Mouse (Mus musculus) intestine, embryonic 16.5 days (tissue): ENCODE measurements around the gene Nod2. TPM values are rescaled to one million over a fixed set of nuclear protein-coding genes. Genes with fewer than 3 reads are reported as not detected.
A peak's percentile ranks its signal among the peaks of the same experiment; 100 is the strongest.
"Not testable (repeated sequence)": the region's sequence is repeated elsewhere in the genome, so short reads cannot be mapped to it uniquely, and the experiment has no call there.

ENCODE experiments used
- ATAC-seq: fragments of 200-750 bp; cut with Nextera tagmentation; 2 replicates; pipeline ENCODE4 v1.8.0; 2017; ENCODE audit warnings: moderate TSS enrichment, moderate library complexity
- H3K27ac ChIP-seq: fragments of 300-500 bp; sonication (generic); 2 replicates; pipeline ENCODE4 v1.5.1; 2014; ENCODE audit warnings: mild to moderate bottlenecking, low read length
- H3K27me3 ChIP-seq: fragments of 300-500 bp; sonication (generic); replicated peaks from 2 replicates; pipeline ENCODE4 v1.6.1; 2014; ENCODE audit warnings: low read length, control low read depth, mixed read lengths; ENCODE audit not compliant: control insufficient read depth, insufficient read depth
- H3K36me3 ChIP-seq: fragments of 300-500 bp; sonication (generic); 2 replicates; pipeline ENCODE4 v1.6.1; 2014; ENCODE audit warnings: low read length, control low read depth; ENCODE audit not compliant: control insufficient read depth, insufficient read depth
- H3K4me1 ChIP-seq: fragments of 300-500 bp; sonication (generic); 2 replicates; pipeline ENCODE4 v1.6.1; 2014; ENCODE audit warnings: low read length, control low read depth, mixed read lengths; ENCODE audit not compliant: control insufficient read depth, insufficient read depth
- H3K4me2 ChIP-seq: fragments of 300-500 bp; sonication (generic); 2 replicates; pipeline ENCODE4 v1.6.1; 2014; ENCODE audit warnings: low read depth, low read length, control low read depth
- H3K4me3 ChIP-seq: fragments of 300-500 bp; sonication (generic); 2 replicates; pipeline ENCODE4 v1.5.1; 2014; ENCODE audit warnings: mild to moderate bottlenecking, low read length
- H3K9ac ChIP-seq: fragments of 300-500 bp; sonication (generic); 2 replicates; pipeline ENCODE4 v1.6.1; 2014; ENCODE audit warnings: low read depth, low read length
- H3K9me3 ChIP-seq: fragments of 300-500 bp; sonication (generic); 2 replicates; pipeline ENCODE4 v1.6.1; 2016; ENCODE audit warnings: low read length, control low read depth; ENCODE audit not compliant: control insufficient read depth
- WGBS: fragments of 180-500 bp; shearing (Covaris S2); extraction: QIAGEN DNeasy Blood & Tissue Kit; methylation state at CpG from one replicate; pipeline ENCODE4 v1.1.7; 2014; 5-methylcytosine and 5-hydroxymethylcytosine counted together
- polyA plus RNA-seq: library from polyadenylated mRNA; unstranded; fragments of >200 nt; fragmentation: Nextera tagmentation; extraction: Ambion mirVana; gene quantifications from 2 replicates; pipeline ENCODE4 v1.2.1, GENCODE M21; 2015

Nod2 gene
- polyA plus RNA-seq, 1 experiment from 2014 or later, result 0.31 TPM

DNA sequence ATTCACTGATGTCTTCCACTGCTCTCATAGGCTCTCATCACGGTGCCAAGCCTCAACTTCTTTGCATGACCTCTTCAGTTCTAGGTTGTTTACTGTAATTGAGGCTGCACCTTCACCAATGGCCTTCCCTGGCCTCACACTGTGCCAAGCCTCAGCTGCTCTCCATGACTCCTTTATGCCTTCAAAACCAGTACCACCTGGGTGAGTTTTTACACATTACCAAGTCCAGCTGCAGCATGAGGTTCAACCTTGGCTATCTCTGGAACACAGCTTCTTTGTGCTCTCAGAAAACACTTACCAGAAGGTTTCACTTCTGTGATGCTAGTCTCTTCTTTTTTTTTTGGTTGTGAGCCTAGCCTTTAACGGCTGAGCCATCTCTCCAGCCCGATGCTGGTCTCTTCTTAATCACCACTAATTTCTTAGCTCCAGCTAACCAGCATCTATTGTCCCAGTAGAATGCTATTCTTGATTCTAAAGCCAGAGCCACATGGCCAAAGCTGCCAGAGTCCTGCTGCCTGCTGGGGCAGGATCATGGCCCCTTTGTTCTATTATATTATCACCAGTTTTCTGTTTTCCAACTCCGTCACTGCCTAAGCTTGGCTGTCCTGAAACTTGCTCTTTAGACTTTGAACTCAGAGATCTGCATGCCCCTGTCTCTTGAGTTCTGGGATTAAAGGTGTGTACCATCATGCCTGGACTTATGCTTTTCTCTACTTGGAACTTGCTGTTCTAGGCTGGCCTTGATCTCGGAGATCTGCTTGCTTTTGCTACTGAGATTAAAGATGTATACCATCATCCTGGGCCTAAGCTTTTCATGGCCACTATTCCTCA, 4.2 kb upstream of the Nod2 start:
- H3K4me3 ChIP-seq, result no peak overlapping the region
- peak; percentile 63 for ATAC-seq
- no peak overlapping the region for H3K4me2 ChIP-seq
- WGBS, result 72% methylated on average over 5 of the region's 5 CpGs
- no peak overlapping the region for H3K27ac ChIP-seq
- no peaks in the 10 kb centered on the region for H3K27me3 ChIP-seq
- H3K4me1 ChIP-seq, result peaks cover 7% of the 10 kb centered on the region; the same call in 1 of the 2 replicates
- H3K36me3 ChIP-seq, result no peaks in the 10 kb centered on the region
- no peaks in the 10 kb centered on the region for H3K9me3 ChIP-seq
- H3K9ac ChIP-seq, result no peak overlapping the region

DNA sequence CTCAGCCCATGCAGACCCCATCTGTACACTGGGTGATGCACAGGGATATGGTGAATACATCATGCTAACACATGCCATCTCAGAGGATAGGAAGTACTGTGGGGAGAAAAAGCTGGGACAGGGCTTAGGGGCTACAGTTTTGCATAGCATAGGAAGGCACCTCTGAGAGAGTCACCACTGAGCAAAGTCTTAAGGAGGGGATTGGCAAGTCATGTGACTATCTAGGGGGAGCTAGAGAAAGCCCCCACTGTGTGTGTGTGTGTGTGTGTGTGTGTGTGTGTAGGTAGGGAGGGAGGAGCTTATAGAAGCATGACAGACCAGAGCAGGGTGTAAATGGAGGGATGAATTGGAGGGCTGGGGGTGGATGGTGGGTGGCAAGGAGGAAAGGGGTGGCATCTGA, 1.2 kb downstream of the Nod2 start:
- Histone ChIP-seq H3K4me1 (peaks cover 7% of the 10 kb centered on the region; the same call in 1 of the 2 replicates), H3K27me3 (no peaks in the 10 kb centered on the region), H3K4me2 (no peak overlapping the region), H3K9me3 (no peaks in the 10 kb centered on the region), H3K9ac (no peak overlapping the region), H3K36me3 (no peaks in the 10 kb centered on the region), H3K4me3 (no peak overlapping the region), H3K27ac (no peak overlapping the region)
- ATAC-seq, result no peak

DNA sequence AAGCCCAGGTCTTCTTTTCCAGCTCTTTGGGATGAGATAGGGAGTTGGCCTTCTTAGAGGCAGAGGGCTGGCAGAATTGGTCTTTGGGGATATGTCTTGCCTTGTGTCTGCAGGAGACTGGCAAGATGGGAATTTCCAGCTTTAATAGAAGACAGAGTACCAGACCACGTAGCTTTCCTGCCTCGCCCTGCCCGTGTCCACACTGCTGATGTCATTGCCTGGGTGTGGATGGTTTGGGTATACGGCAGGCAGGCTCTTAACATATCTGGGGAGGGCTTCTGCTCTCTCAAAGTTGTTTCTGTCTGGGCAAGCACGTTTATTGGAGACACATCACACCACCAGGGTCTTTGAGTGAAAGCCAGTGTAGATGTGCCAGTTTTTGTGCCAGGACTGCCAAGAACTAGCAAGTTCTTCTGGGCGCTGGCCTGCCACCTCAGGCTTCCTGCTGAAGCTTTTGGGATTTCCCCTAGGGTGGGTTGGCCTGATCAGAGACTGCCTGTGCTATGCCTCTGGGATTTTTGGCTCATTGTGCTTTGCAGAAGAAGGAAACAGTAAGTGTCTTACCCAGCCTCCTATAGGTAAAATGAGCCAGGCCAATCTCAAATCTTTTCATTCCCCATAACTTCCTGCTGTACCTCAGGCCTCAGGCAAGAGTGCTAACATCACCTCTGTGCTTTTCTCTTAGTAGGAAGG, 3.0 kb downstream of the Nod2 start:
- WGBS, result 63% methylated on average over 6 of the region's 6 CpGs
- H3K9me3 ChIP-seq, result no peaks in the 10 kb centered on the region
- H3K9ac ChIP-seq, result no peak overlapping the region
- no peak overlapping the region for H3K4me2 ChIP-seq
- H3K27ac ChIP-seq, result no peak overlapping the region
- ATAC-seq, result no peak
- H3K4me1 ChIP-seq, result peaks cover 7% of the 10 kb centered on the region; the same call in 1 of the 2 replicates
- no peaks in the 10 kb centered on the region for H3K27me3 ChIP-seq
- H3K36me3 ChIP-seq, result no peaks in the 10 kb centered on the region
- no peak overlapping the region for H3K4me3 ChIP-seq

DNA sequence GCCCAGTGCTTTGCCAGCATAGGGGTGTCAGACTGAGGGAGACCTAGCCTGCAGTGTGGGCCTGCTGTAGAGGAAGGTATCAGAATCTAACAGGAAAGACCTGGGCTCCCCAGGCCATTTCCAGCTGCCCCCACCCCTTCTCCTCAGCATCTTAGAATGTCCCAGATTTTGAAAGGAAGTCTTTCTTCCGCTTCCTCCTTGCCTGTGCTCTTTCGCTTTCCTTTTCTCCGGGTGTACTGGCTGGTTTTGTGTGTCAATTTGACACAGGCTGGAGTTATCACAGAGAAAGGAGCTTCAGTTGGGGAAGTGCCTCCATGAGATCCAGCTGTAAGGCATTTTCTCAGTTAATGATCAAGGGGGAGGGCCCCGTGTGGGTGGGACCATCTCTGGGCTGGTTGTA, 4.0 kb downstream of the Nod2 start:
- not testable (repeated sequence) for ATAC-seq, H3K27ac ChIP-seq
- 65% methylated on average over 4 of the region's 4 CpGs for WGBS

DNA sequence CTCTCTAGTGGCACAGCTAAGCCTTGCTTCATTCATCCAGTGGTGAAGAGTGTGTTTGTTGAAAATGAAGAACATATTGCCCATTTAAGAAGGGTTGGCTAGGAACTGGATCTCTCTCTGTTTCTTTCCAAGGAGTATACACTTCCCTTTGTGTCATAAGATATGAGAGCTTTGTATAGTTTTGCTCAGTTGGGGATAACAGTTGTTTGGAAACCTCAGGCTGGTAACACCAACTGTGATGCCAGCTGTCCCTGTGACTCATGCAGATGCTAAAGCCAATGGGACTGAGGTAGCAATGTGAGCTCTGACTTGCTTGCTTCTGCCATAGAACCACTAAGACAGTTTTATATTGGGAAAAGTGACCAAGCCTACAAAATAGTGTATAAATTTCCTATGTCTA, 8.2 kb downstream of the Nod2 start:
- no peak overlapping the region for H3K27ac ChIP-seq
- no peak for ATAC-seq
- H3K4me3 ChIP-seq, result no peak overlapping the region
- no peak overlapping the region for H3K4me2 ChIP-seq
- no peaks in the 10 kb centered on the region for H3K9me3 ChIP-seq
- no peaks in the 10 kb centered on the region for H3K27me3 ChIP-seq
- H3K9ac ChIP-seq, result no peak overlapping the region
- no peaks in the 10 kb centered on the region for H3K36me3 ChIP-seq
- no peaks in the 10 kb centered on the region for H3K4me1 ChIP-seq

More for the DNA sequence above, 4.0 kb downstream of the Nod2 start:
- H3K36me3 ChIP-seq, H3K27me3 ChIP-seq, H3K9me3 ChIP-seq, H3K4me3 ChIP-seq, H3K4me1 ChIP-seq, H3K9ac ChIP-seq, H3K4me2 ChIP-seq: not testable (repeated sequence)

DNA sequence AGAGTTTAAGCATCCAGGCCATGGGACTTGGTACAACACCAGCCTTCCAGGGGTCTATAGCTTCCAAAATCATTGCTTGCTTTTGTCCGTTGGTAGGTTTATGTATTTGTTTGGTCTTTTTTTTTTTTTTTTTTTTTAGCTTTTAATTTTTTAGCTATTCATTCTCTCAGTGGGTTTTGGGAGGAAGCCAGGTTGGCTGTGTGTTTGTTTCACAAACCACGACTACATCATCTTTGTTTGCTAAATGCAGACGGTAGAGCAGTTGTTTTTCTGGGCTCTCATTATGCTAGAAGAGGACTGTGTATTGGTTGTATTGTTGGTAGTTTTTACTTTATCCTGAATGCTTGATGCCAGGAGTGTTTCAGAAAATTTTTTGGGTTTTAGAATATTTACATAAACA, 12.8 kb downstream of the Nod2 start:
- 75% methylated on average over 3 of the region's 3 CpGs for WGBS

DNA sequence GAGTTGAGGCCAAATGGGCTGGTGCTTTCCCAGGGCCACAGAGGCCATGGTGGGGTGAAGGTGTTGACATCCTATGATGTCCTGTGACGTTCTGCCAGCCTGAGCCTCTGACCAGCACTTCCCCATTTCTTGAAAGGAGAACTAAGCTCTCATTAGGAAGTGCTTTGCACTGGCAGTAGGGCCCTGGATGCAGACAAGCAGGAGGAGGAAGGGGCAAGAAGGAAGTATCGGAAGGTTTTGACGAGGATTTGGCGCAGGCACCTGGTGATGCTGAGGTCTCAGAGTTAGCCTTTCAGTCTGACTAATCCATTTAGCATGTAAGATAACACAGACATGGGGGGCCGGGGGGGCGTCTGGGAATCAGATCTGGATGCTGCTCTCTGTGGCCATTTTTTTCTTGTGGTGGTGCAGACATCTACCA, 15.3 kb downstream of the Nod2 start:
- Histone ChIP-seq H3K36me3 (no peaks in the 10 kb centered on the region), H3K9ac (no peak overlapping the region), H3K4me1 (no peaks in the 10 kb centered on the region; the same call in 1 of the 2 replicates), H3K9me3 (no peaks in the 10 kb centered on the region), H3K4me2 (no peak overlapping the region), H3K27me3 (no peaks in the 10 kb centered on the region), H3K4me3 (no peak overlapping the region), H3K27ac (no peak overlapping the region)
- ATAC-seq, result no peak
- 71% methylated on average over 6 of the region's 6 CpGs for WGBS

More for the DNA sequence above, 12.8 kb downstream of the Nod2 start:
- Histone ChIP-seq H3K9me3 (no peaks in the 10 kb centered on the region), H3K9ac (no peak overlapping the region), H3K4me1 (no peaks in the 10 kb centered on the region; the same call in 1 of the 2 replicates), H3K4me2 (no peak overlapping the region), H3K4me3 (no peak overlapping the region), H3K27ac (no peak overlapping the region), H3K36me3 (no peaks in the 10 kb centered on the region), H3K27me3 (no peaks in the 10 kb centered on the region)
- ATAC-seq, result no peak

DNA sequence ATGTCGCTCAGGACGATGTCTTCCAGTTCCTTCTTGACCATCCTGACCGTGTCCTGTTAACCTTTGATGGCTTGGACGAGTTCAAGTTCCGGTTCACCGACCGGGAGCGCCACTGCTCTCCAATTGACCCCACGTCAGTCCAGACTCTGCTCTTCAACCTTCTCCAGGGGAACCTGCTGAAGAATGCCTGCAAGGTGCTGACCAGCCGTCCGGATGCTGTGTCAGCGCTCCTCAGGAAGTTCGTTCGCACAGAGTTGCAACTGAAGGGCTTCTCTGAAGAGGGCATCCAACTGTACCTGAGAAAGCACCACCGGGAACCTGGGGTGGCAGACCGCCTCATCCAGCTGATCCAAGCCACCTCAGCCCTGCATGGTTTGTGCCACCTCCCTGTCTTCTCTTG, 17.0 kb downstream of the Nod2 start:
- no peak for ATAC-seq
- no peaks in the 10 kb centered on the region for H3K27me3 ChIP-seq
- no peaks in the 10 kb centered on the region for H3K36me3 ChIP-seq
- H3K9me3 ChIP-seq, result no peaks in the 10 kb centered on the region
- no peak overlapping the region for H3K4me2 ChIP-seq
- no peak overlapping the region for H3K9ac ChIP-seq
- 86% methylated on average over 16 of the region's 16 CpGs for WGBS
- peaks cover 3% of the 10 kb centered on the region for H3K4me1 ChIP-seq
- no peak overlapping the region for H3K27ac ChIP-seq
- H3K4me3 ChIP-seq, result no peak overlapping the region

DNA sequence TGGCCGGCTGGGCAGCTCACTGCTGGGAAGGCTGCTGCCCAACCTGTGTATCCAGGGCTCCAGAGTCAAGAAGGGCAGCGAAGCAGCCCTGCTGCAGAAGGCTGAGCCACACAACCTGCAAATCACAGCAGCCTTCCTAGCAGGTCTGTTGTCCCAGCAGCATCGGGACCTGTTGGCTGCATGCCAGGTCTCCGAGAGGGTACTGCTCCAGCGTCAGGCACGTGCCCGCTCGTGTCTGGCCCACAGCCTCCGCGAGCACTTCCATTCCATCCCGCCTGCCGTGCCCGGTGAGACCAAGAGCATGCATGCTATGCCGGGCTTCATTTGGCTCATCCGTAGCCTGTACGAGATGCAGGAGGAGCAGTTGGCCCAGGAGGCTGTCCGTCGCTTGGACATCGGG, 17.8 kb downstream of the Nod2 start:
- 80% methylated on average over 19 of the region's 19 CpGs for WGBS
- Histone ChIP-seq H3K36me3 (no peaks in the 10 kb centered on the region), H3K9ac (no peak overlapping the region), H3K27ac (no peak overlapping the region), H3K27me3 (no peaks in the 10 kb centered on the region), H3K4me3 (no peak overlapping the region), H3K4me2 (no peak overlapping the region), H3K4me1 (peaks cover 3% of the 10 kb centered on the region), H3K9me3 (no peaks in the 10 kb centered on the region)
- no peak for ATAC-seq
